Comparison of ENCODE assay signal across 25 mouse cellular contexts in genomic region chr13:30354991-30355580, GRCm38 (mm10). TPM values are rescaled to one million over a fixed set of nuclear protein-coding genes. Genes with fewer than 3 reads are reported as not detected.
DNase-seq lines count a peak whose midpoint lies in the region; ATAC-seq and TF ChIP-seq lines count a peak whose summit lies in the region.
"Had no signal": no experiment of that assay in that cellular context is flagged by ENCODE, and none has a peak within 500 bp of the region (broad histone marks: within the 10 kb centered on the region; RNA-seq: fewer than 3 reads in every experiment).

No protein-coding gene starts in this region.

- H3K9ac ChIP-seq in forebrain, postnatal 0 days, result no peak overlapping the region
- H3K9ac ChIP-seq in forebrain, embryonic 11.5 days (ENCODE audit: low read length), result no peak overlapping the region
- H3K9ac ChIP-seq: embryonic facial prominence, embryonic 15.5 days; forebrain, embryonic 13.5 days; heart, embryonic 13.5 days; hindbrain, embryonic 12.5 days had no signal

- no peaks in the 10 kb centered on the region for H3K36me3 ChIP-seq in forebrain, postnatal 0 days (ENCODE audit: insufficient read depth)
- H3K36me3 ChIP-seq in forebrain, embryonic 11.5 days (ENCODE audit: control insufficient read depth, insufficient read depth, low read length), result no peaks in the 10 kb centered on the region
- H3K36me3 ChIP-seq: embryonic facial prominence, embryonic 15.5 days; G1E; heart, embryonic 13.5 days; hindbrain, embryonic 12.5 days had no signal

- no peak for ATAC-seq in forebrain, postnatal 0 days
- ATAC-seq in forebrain, embryonic 11.5 days (replicated peaks; ENCODE audit: low FRiP score), result no peak
- ATAC-seq: CD4-positive, CD25-positive, alpha-beta regulatory T cell, adult 4 months; forebrain, embryonic 13.5 days; hindbrain, embryonic 16.5 days; inflammation-experienced regulatory T-cells, adult 6 months had no signal

- no peaks in the 10 kb centered on the region for H3K27me3 ChIP-seq in forebrain, postnatal 0 days (ENCODE audit: insufficient read depth, low read length)
- no peaks in the 10 kb centered on the region for H3K27me3 ChIP-seq in forebrain, embryonic 11.5 days (ENCODE audit: control insufficient read depth, insufficient read depth, low read length)
- H3K27me3 ChIP-seq: embryonic facial prominence, embryonic 15.5 days; forebrain, embryonic 13.5 days; heart, embryonic 13.5 days; hindbrain, embryonic 12.5 days had no signal

- H3K27ac ChIP-seq in forebrain, postnatal 0 days (ENCODE audit: low read depth, low read length), result no peak overlapping the region
- H3K27ac ChIP-seq in forebrain, embryonic 11.5 days (ENCODE audit: low read depth, low read length), result no peak overlapping the region
- H3K27ac ChIP-seq: embryonic facial prominence, embryonic 15.5 days; forebrain, embryonic 13.5 days; heart, embryonic 13.5 days; hindbrain, embryonic 12.5 days had no signal

- TF ChIP-seq CTCF in forebrain, postnatal 0 days (IDR thresholded peaks at IDR 0.05; ENCODE audit: low read depth), result no peak
- no peak for TF ChIP-seq CTCF in brain, embryonic 14.5 days (IDR thresholded peaks at IDR 0.05; ENCODE audit: borderline replicate concordance, extremely low read depth, insufficient read depth, insufficient read length)

- intact Hi-C loops in left cerebral cortex, postnatal 4 days (cut with DNase I), result no loop called here
- intact Hi-C loops in left cerebral cortex, postnatal 36 days (cut with DNase I), result no loop called here

- H3K4me2 ChIP-seq in forebrain, postnatal 0 days (ENCODE audit: low read depth), result no peak overlapping the region
- no peak overlapping the region for H3K4me2 ChIP-seq in forebrain, embryonic 11.5 days (ENCODE audit: low read depth, low read length, severe bottlenecking)
- H3K4me2 ChIP-seq: embryonic facial prominence, embryonic 15.5 days; forebrain, embryonic 13.5 days; heart, embryonic 13.5 days; hindbrain, embryonic 12.5 days had no signal

- H3K9me3 ChIP-seq in forebrain, postnatal 0 days (ENCODE audit: low read length), result no peaks in the 10 kb centered on the region
- no peaks in the 10 kb centered on the region for H3K9me3 ChIP-seq in forebrain, embryonic 11.5 days (ENCODE audit: control insufficient read depth, low read length)
- H3K9me3 ChIP-seq: embryonic facial prominence, embryonic 15.5 days; forebrain, embryonic 13.5 days; G1E; heart, embryonic 13.5 days; hindbrain, embryonic 12.5 days had no signal

- H3K4me3 ChIP-seq in forebrain, postnatal 0 days (ENCODE audit: low read depth, low read length), result no peak overlapping the region
- H3K4me3 ChIP-seq in forebrain, embryonic 11.5 days (ENCODE audit: low read depth, low read length), result no peak overlapping the region
- H3K4me3 ChIP-seq: embryonic facial prominence, embryonic 15.5 days; erythroblast, embryonic 14.5 days; forebrain, embryonic 13.5 days; heart, embryonic 13.5 days; hindbrain, embryonic 12.5 days had no signal

- no peaks in the 10 kb centered on the region for H3K4me1 ChIP-seq in forebrain, postnatal 0 days (ENCODE audit: insufficient read depth)
- H3K4me1 ChIP-seq in forebrain, embryonic 11.5 days (replicated peaks; ENCODE audit: control insufficient read depth, insufficient read depth, low read length), result no peaks in the 10 kb centered on the region
- H3K4me1 ChIP-seq: embryonic facial prominence, embryonic 15.5 days; forebrain, embryonic 13.5 days; heart, embryonic 13.5 days; hindbrain, embryonic 12.5 days had no signal

- WGBS in forebrain, postnatal 0 days, result 77% methylated on average over 6 of the region's 6 CpGs
- 88% methylated on average over 6 of the region's 6 CpGs for WGBS in forebrain, embryonic 11.5 days

- DNase-seq in forebrain, postnatal 0 days, result peak; percentile 6
- no peak for DNase-seq in forebrain, embryonic 11.5 days (ENCODE audit: low spot score)
- peak; percentile 2 for DNase-seq in left cerebral cortex, postnatal 4 days
- DNase-seq in left cerebral cortex, postnatal 36 days (ENCODE audit: low spot score in 2 of 2), result no peak
- DNase-seq in brain, embryonic 14.5 days (ENCODE audit: low read depth), result peak; percentile 17
- DNase-seq in fat pad, adult 2 months (ENCODE audit: extremely low read depth, low read depth, low spot score), result peak; percentile 55
- DNase-seq in kidney, adult 11 months, result no peak
- DNase-seq: adrenal gland, adult 8-10 months; adrenal gland, postnatal 36 days; cerebellum, adult 11 months; cerebellum, adult 9-11 months; embryo, embryonic 11 days; gastrocnemius, postnatal 14 days; heart, postnatal 4 days; kidney, adult 2 months had no signal

- TF ChIP-seq POLR2A in brain, embryonic 14.5 days (IDR thresholded peaks at IDR 0.05; ENCODE audit: borderline replicate concordance, extremely low read depth, insufficient read depth, insufficient read length, poor library complexity, severe bottlenecking), result no peak

RNA-seq across cellular contexts. Expression of gene Agtr1a, which starts 18.8 kb away (rescaled TPM):
- 1.1 and 1.8 TPM in 2 replicates for total RNA-seq in forebrain, postnatal 0 days (2014; rRNA removed)
- 0.67 and 0.94 TPM in 2 replicates for polyA plus RNA-seq in forebrain, postnatal 0 days (2015; fragmentation: Nextera tagmentation; extraction: Ambion mirVana)
- polyA plus RNA-seq in forebrain, embryonic 11.5 days (2014; fragmentation: Nextera tagmentation; extraction: Ambion mirVana), result 1.1 and 1.5 TPM in 2 replicates
- 1 to 10 TPM; 1.8 to 2.0 TPM for total RNA-seq in left cerebral cortex, postnatal 4 days (2021)
- 1 to 10 TPM; 1.1 to 1.2 TPM for total RNA-seq in left cerebral cortex, postnatal 36 days (2021)
- polyA plus RNA-seq in brain, embryonic 14.5 days (2012; rRNA removed), result 1.3 and 2.0 TPM in 2 replicates
- total RNA-seq: granulocyte monocyte progenitor cell, adult 5-6 weeks had no signal
- polyA plus RNA-seq: CD4-positive, CD25-positive, alpha-beta regulatory T cell, adult 4 months; erythroblast, embryonic 14.5 days; G1E; inflammation-experienced regulatory T-cells, adult 6 months had no signal

Comparison
In these comparisons a context has a peak if more than half of its experiments do, and no peak if none do; other contexts are left out.
1. DNase-seq: peak in forebrain, postnatal 0 days (single experiment), left cerebral cortex, postnatal 4 days (single experiment), brain, embryonic 14.5 days (single experiment) and fat pad, adult 2 months (single experiment); none in forebrain, embryonic 11.5 days (single experiment), left cerebral cortex, postnatal 36 days (0 of 2) and kidney, adult 11 months (single experiment).